Mouse (Mus musculus) embryo, embryonic 10.5 days (tissue): ENCODE results near the gene 1810055G02Rik.
A peak's percentile ranks its signal among the peaks of the same experiment; 100 is the strongest.

Source experiments
- DNase-seq: peaks from one replicate; pipeline ENCODE4 v3.0.0-alpha.2; 2015; ENCODE audit warnings: low spot score

Gene 1810055G02Rik

GRCm38 (mm10) chr19:3708078-3709012 lies at the start of gene 1810055G02Rik:
1810055G02Rik (plus strand) TSS chr19:3708293.
- peak; percentile 97 for DNase-seq

DNA sequence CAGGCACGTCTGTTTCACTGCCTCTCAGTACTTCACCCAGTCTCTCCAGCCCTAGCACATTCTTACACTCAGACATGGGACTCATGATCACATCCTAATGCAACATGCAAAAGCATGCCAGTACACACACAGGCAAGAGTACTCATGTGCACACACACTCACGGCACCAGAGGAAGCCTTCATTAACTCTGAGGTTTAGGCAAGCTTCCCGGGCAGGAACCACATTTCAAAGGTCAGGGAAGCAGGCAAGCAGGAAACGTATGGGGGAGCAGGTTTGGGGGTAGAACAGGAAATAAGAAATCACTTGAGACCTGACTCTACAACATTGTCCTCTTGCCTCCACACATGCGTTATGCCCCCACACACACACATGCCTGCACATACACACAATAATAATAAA lies 42.6 kb upstream of the 1810055G02Rik start:
- peak; percentile 23 for DNase-seq

DNA sequence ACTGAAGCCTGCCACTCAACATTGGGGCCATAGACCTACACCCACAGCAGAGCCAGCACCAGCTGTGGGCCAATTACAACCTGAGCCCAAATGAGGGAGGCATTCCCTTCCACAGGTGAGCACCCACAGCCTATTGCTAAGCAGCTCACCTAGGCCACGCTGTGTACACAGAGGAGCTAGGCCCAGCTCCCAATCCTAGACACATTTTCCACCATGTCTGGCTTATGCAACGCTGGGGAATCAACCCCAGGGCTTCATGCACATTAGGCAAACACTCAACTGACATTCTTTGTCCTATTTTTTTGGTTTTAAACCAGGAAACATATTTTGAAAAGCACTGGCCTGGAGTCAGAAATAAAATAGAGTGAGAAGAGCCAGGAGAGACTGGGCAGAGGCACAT lies 41.5 kb upstream of the 1810055G02Rik start:
- no peak for DNase-seq

DNA sequence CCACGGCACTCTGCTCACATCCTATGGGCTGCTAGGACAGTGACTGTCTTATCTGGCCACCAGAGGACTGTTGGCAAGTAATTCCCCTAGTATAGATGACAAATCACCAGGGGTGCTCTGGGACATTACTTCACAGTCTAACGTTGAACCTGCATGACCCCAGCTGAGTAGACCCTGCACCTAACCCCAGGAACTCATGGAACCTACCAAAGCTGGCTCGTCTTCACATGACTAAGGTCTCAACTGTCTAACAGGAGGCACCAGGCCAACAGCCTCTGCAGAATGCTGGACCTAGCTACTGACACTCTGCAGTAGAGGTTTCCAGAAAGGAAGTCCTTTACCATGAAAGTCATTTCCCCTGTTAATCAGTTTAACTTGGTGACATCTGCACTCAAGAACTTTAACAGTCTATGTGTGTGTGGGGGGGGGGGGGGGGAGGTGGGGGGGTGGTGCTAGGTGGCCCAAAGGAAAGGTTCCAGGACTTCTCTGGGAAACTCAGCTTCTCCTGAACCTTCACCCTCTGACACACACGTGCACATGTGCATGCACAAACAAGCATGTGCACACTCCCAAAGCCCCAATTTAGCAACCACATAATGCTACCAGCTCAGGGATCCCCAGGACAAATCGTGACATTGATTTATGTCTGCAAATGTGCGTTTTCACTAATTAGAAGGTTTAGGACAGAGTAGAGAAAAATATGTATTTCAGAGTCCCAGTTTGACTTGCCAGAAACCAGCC lies 40.8 kb upstream of the 1810055G02Rik start:
- DNase-seq, result no peak

- DNase-seq, result no peak
Observed at GRCm38 (mm10) chr19:3667979-3668378, 40.1 kb upstream of the 1810055G02Rik start.

GRCm38 (mm10) chr19:3668551-3668950 lies 39.5 kb upstream of the 1810055G02Rik start:
- DNase-seq, result no peak

DNA sequence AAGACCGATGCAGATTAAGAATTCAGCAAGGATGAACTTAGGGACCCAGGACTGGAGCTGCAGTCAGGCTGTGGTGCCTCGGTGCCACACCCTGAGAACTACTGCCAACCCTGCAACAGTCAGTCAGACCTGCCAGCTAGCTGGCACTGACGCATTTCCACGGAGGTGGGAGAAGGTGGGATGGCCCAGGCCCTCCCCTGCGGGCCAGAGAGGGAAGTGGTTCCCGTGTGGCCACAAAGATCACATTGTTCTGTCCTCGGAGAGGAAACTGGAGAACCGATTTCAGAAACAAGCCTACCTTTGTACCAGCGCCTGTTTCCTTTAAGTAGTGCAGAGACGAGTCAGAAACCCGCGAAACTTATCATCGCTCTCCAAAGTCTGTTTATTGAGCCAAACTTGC lies 39.0 kb upstream of the 1810055G02Rik start:
- DNase-seq, result peak; percentile 27

- DNase-seq, result no peak
Observed at GRCm38 (mm10) chr19:3673149-3673548, 34.9 kb upstream of the 1810055G02Rik start.

DNA sequence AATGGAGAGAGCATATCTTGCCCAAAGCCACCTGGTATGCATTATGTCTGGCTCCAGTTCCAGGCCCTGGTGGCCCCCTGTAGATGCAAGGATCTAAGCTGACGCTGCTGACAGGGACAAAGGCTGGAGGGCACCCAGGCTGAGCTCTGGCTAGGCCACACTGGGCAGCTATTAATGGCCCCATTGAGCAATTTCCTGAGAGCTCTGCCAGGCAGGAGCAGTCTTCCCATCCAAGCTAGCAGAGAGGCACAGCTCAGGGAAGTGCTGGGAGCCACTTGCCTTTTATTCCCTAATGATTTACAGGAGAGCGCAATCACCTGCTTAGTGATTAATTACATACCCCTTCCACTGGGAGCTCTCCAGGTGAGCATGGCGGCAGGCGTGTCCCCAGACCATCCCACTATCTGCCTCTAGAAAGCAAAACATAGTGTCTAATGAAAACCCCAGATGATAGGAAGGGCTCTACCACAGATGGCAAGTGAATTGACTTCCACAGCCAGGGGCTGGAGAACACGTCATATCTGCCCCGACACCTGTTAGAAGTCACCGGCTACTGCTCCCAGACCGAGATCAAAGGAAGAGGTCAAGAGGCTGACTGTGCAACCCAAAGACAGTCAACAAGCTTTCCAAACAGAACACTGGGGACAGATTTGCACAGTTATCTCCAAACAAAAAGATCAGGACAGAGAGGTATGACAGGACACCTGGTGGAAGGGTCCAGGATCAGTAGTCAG lies 33.8 kb upstream of the 1810055G02Rik start:
- DNase-seq, result no peak

DNA sequence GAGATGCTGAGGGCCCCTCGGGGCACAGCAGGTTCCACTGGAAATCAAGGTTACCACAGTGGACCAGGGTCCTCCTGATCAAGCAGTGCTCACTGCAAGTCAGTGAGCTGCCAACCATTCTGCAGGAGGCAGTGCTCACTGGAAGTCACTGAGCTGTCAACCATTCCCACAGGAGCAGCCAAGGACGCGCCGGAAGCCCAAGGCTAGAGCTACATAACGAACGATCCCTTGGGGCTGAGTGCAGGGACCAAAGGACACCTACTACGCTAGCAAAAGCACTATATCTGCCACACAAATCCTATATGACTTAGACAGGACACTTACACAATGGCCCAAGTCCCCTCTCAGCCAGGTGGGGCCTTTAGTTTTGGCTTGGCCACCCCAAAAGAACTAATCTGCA lies 27.4 kb upstream of the 1810055G02Rik start:
- no peak for DNase-seq

DNA sequence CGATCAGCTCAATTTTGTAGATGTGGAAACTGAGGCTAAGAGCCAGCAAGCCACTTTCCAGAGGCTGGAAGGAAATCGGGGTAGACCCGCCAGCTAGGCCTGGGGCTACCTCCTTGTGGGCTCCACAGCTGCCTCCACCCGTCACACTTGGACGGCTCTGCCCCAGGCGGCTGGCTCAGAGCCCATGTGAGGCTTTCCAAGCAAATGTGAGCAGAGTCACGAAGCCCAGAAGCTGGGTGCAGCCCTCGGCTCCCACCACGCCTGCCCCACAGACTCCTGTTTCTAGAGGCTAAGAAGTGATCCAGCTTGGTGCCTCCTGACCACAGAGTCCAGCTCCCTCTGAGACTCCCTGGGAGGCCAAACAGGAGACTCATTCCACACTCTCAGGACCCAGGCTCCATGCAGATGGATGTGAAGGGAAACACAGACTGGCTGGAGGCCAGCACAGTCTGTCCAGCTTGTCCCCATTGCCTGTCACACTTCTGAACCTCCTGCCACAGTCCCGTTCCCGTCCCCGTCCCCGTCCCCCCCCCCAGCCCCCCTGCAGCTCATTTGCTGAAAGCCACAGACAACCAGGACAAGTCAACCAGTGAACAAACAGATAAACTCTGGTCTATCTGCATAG lies 26.7 kb upstream of the 1810055G02Rik start:
- DNase-seq, result no peak

DNA sequence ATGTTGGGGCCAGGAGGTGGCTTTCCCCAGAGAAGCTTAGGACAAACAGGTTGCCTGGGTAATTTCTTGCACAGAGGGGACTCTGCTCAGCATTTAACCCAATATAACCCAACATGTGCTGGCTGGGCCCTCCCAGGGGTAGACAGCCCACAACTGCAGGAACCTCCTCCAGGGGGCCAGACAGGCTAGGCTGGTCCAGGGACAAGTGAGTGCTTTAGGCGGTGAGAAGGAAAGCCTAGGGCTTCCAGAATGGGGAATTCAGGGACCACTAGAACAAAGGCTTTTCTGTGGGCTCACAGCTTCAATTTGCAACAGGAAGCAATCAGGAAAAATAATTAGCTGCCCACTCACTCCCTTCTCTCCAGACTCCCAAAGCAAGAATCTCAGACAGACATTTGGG lies 23.7 kb upstream of the 1810055G02Rik start:
- peak; percentile 45 for DNase-seq

- DNase-seq, result peak; percentile 64
Observed at GRCm38 (mm10) chr19:3684957-3685580, 23.0 kb upstream of the 1810055G02Rik start.

- peak; percentile 44 for DNase-seq
Observed at GRCm38 (mm10) chr19:3685611-3686214, 22.4 kb upstream of the 1810055G02Rik start.

DNA sequence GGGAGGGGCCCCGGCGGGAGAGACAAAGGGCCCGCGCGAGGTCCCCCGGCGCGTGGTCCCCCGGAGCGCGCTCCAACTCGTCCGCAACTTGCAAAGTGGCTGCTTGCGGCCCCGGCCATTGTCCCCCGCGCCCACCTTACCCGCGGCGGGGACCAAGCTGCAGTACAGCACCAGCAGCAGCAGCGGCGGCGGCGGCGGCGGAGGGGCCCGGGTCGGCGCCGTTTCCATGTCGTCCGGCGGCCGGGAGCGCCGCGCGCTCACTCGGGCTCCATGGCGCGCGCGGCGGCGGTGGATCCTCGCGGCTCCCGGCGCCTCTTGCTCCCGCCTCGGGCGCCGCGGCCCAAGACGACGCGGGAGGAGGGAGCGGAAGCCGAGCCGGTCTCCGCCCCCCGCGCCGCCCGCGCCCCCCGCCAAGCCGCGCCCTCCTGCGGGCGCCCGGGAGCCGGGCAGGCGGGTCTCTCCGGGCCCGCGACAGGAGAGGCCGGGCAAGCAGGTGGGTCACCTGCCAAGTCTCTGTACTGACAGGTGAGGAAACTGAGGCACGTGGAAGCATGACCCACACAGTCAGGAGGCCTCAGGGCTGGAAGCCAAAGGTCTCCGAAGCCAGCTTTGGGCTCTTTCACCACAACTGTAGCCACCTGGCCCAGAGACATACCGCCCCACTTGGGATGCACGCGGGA lies 21.7 kb upstream of the 1810055G02Rik start, which contains the start of gene Lrp5:
Lrp5 (minus strand) TSS at position 350 of the 680 bp plus-strand sequence.
- DNase-seq, result peak; percentile 60

GRCm38 (mm10) chr19:3687676-3688171 lies 20.4 kb upstream of the 1810055G02Rik start:
- peak; percentile 71 for DNase-seq

DNA sequence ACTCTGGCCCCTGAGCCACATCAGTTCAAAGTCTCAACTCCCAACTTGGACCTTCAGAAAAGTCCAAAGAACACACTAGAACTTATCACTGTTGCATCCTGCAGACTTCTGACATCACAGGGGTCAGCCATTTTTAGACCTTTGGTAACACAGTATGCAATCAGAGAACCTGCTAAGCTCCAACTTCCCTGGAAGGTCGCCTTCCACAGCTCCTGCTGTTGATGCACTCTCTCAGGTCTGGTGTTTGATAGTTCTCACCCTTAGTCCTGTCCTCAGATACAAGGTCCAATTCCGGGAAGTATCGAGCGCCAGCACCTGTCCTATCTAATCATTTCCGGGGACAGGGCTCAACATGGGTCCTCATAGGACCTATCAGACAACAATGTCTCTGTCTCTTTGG lies 16.8 kb upstream of the 1810055G02Rik start:
- no peak for DNase-seq

DNA sequence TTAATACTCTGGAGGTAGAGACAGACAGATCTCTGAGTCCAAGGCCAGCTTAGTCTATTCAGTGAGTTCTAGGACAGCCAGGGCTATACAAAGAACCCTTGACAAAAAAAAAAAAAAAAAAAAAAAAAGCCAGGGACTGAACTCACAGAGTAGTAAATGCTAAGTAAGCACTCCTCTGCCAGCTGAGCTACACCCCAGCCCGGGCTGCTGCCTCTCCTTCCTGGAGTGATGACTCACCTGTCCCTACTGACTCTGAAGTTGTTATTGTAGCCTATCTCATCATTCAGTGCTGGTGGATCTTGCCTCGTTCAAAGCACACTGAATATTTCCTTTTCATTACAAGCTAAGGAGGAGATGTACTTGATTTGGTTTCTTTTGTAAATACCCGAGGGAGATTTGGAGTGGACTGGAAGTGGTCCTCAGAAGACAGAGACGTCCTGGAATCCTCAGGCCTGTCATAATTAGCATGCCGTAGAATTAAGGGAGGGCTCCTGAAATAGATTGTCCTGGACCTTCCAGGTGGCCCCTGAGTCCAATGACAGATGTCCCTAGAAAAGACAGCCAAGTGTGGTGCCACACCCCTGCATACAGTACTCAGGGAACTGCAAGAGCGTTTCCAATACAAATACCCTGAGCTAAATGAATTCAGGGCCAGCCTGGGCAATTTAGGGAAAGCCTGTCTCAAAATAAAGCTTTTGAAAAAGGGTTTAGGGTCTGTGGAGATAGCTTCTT lies 15.5 kb upstream of the 1810055G02Rik start:
- DNase-seq, result no peak

DNA sequence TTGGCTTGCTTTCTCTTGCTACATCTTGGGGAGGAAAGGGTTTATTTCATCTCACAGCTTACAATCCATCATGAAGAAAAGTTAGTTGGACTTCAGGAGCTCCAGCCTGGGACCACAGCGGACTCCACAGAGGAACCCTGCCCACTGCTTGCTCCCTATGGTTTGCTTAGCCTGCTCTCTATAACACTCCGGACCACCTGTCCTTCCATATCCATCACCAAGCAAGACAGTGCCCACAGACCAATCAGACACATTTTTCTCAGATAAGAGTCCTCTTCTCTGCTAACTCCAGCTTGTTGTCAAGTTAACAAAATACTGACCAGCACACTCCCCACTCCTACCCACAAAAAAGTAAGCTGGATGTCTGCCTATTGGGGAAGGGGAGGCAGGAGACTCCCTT lies 13.6 kb upstream of the 1810055G02Rik start:
- no peak for DNase-seq
